Mouse (Mus musculus): ENCODE results near the gene Gm45021.

The Gm45021 gene

GRCm38 (mm10) chr6:48648779-48649178 lies 59.4 kb downstream of the Gm45021 start:
- DNase-seq (ENCODE audit: low spot score in 2 of 2): no peak

- DNase-seq (ENCODE audit: low spot score in 2 of 2): no peak
These were observed 60.6 kb downstream of the Gm45021 start for GRCm38 (mm10) chr6:48650041-48650440.

- DNase-seq (ENCODE audit: low spot score in 2 of 2): no peak
These were observed 69.3 kb downstream of the Gm45021 start for GRCm38 (mm10) chr6:48658721-48659120.

Measured in urinary bladder, adult 18-20 months (tissue).